Mouse (Mus musculus) adrenal gland, postnatal 14 days (tissue): Measurements from ENCODE around the gene Kcnq1. TPM values are rescaled to one million over a fixed set of nuclear protein-coding genes. Genes with fewer than 3 reads are reported as not detected.
A peak's percentile ranks its signal among the peaks of the same experiment; 100 is the strongest.

Experiments
- DNase-seq: peaks from one replicate; pipeline ENCODE4 v3.0.0; 2021; ENCODE audit warnings: mixed read lengths
- total RNA-seq: library from RNA; stranded (reverse); gene quantifications from 2 replicates; pipeline ENCODE4 v1.2.3, GENCODE M21; 2021

Gene Kcnq1
- total RNA-seq, 1 experiment from 2014 or later, result 6.1 TPM

DNA sequence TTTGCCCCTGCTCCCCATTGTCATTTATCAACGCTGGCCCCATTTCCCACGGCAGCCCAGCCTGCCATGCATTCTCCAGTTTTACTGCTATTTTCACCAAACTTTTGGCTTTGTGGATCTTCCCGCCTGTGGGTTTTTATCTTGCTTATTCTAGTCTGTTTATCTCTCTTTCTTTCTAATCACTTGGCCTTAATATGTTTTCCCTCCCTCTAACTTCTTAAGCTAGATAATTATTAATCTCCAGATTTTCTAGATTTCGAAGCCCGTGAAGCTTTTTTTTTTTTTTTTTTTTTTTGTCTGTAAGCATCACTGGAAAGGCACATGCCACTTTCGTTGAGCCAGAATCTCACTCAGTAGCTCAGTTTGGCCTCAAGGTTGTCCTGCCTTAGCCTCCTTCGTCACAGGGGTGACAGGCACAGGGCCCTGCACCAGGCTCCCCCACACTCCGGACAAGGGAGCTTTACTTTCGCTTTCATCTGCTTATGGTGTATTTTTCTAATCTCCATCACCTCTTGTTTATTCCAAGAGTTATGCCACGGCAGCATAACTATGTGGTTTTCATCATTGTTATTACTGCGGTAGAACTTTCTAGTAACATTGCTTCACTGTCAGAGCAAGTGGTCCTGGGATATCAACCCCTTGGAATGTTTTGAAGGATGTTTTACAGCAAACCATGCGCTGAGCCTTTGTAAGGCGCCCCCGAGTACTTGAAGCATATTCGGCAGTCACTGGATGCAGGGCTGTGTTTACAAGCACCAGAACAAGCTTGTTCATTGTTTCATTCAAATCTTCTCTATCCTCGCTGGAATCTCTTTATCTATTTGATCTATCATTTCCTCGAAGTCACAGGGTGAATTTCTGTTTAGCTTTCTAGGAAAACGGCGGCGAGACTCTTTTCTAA lies 261.5 kb downstream of the Kcnq1 start:
- DNase-seq, result peak; percentile 61

DNA sequence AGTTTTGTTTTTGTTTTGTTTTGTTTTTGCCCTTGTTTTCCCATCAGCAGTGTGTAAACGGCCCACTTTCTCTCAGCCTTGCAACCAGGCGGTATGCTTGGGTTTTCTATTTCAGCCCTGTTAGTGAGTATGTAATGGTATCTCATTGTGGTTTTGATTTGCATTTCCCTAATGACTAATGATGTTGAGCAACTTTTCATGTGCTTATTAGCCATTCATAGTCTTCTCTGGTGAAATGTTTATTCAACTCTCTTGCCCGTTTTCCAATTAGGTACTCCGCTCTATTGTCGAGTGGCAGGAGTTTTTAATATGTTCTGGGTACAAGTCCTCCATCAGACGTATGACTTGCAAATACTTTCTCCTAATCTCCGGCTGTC lies 262.1 kb downstream of the Kcnq1 start:
- no peak for DNase-seq

DNA sequence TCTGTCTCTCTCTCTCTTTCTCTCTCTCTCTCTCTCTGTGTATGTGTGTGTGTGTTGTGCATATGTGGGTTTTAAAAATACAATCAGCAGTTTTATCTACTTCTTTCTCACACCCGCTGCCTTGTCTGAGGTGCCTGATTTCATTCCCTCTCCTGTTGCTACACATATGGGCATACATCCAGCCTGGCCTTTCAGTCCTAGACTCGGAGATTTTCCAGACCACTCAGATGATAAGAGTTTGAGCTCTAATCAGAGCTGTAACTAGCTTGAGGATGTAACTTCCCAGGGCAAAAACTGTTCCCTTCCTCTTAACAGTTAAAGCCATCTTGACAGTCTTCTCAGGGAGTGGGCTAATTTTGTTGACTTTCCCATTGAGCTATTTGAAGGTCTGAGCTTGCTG lies 265.2 kb downstream of the Kcnq1 start:
- no peak for DNase-seq

DNA sequence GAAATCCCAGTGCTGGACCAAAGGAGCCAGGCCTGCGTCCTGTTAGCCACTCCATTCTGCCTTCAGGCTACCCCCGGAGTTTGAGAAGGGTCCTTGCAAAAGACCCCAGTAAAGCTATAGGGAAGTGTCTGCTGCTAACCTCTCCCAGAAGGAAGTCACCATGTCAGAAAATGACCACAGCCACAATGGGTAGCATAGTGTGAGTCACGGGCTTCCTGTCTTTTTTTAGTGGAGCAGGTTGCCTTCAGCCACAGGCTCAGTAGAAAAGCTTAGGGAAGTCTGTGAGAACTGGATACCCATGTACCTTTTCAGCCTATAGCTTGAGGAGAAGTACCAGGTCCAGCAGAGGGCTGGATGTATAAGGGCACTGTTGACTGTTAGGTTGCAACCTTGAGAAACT lies 267.1 kb downstream of the Kcnq1 start:
- no peak for DNase-seq

DNA sequence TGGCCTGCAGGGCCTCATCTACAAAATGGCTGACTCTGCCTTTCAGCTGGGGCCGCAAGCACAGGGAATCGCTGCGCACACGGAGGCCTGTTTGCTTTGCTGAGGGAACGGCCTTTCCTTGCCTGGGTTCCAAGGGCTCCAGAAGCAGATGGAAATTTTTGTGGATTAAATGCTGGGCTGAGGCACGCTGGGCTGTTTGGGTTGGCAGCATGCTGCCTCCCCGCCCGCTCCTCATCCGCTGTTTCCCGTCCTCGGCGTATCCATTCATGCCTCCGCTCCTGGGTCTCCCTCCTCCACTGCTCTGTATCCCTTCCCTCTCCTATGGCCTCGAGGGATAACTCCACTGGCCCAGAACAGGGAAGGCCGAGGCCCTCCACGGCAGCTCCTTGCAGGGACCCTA lies 269.8 kb downstream of the Kcnq1 start:
- no peak for DNase-seq

DNA sequence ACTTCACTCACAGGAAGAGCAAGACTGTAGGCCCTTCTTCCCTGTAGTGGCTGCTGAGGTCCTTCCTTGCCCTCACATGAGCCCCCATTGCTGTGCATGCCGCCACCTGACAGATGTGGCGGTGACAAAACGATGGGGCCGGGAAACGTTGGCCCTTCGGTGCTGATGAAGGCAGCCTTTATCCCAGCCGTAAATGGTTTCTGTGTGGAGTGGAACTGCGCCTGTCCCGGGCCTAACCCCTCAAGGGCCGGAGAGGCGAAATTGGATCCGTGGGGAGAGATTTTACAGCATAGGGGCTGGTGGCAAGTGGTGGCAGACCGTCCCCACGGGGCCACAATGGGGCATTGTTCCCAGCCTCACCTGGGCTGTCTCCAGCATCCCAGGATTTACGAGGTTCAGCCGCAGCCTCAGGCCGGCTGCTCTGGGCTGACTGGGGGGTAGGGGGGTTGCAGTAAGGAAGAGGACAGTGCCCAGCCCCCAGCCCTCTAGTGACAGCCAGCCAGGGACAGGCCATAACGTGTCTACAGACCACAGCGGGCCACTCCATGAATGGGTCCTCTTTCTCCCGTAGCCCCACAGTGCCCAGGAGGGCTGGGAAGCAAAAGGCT lies 274.4 kb downstream of the Kcnq1 start:
- no peak for DNase-seq

DNA sequence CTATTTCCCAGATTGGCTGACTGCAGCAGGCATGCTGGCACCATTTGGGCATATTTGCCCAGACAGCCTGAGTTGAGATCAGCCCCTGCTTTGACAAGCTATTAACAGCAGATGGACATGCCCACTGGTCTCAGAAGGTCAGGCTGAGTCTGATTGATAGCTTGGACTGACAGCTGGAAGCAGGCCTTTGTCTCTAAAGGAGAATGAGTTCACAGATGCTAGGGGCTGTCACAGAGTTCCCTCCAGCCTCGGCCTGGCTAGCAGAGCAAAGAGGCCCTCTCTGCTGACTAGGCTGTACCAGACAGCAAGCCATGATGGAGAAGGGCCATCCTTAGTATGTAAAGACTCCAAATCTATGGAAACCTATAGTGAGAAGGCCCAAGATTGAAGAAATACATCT lies 280.5 kb downstream of the Kcnq1 start:
- DNase-seq, result no peak

DNA sequence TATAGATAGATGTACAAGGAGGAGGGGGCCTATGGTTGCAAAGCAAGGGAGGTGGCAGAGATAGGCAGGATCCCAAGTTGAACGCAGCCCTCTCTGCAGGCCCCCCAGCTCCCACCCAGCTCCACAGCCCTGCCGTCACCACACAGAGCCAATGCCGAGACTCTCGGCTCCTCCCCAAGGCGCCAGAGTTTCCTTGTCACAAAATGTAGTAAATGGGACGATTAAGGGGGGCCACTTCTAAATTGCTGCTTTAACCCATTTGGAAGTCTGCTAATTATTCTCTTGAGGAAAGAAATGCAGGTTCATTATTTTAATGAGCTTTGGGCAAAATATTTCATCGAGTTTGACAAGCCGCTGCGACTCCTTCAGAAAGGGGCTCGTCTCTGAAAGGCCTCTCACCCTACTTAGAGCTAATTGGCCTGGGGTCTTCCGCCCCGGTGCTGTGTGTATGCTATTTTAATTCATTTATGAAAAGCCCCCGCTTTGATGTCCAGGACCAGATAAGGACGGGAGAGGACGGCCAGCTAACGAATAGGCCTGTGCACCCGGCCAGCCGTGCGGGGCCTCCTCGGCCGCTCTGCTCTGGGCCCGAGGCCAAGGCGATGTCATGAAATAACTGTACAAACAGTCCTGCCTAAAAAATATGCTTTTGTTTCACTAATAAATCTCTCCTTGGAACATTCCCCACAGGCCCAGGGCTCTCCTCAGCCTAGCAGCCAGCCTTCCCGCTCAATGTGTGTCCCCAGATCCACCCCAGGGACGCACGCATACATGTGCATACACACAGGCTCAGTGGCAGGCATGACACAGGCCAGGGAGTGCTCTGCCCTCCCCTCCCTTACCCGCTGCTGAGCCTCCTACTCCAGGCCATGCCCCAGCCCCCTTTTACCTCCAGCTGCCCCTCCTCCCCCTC lies 282.9 kb downstream of the Kcnq1 start:
- peak; percentile 93 for DNase-seq

DNA sequence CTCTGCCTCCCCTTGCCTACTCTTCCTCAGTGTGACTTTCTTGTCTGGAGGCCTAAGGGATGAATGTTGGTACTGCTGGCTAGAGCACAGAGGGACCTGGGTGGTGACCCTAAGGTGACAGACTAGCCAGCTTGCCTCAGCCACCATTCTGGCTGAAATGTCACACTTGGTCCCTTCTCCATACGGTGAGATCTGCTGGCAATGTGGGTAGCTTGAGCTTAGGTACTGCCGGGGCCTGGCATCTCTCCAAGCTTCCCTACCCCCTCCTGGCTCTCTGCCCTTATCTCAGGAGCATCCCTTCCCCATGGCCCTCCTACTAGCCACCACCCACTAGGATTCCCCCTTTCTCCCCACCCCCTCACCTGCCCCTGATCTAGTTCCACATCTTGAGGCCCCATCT lies 283.7 kb downstream of the Kcnq1 start:
- peak; percentile 36 for DNase-seq

DNA sequence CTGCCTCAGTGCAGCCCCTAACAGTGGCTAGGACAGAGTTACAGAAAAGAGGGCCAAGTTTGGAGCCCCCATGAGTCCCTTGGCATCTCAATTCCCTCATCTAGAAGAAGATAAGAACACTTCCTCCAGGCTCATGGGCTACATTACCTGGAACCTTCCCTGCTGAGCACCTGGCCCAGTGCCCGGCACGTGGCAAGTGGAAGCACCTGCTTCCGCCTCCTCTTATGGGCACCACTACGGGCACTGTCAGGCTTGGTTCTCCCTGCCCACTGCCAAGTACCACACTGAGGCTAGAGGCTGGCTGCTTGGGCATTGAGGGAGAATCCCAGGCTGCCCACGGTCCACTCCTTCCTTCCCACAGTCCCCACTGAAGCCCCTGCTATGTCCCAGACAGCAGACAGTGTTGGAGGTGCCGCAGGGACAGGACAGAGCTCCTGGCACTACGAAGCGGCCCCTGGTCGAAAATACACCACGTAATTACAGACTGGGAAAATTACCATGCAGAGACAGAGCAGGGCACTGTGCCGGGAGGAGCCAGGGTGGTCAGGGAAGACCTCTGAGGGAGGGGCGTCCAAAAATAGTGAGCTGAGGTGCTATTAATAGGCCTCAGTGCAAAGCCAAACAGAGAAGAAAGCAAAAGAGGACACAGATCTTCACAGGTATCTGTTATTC lies 284.3 kb downstream of the Kcnq1 start:
- DNase-seq, result no peak

DNA sequence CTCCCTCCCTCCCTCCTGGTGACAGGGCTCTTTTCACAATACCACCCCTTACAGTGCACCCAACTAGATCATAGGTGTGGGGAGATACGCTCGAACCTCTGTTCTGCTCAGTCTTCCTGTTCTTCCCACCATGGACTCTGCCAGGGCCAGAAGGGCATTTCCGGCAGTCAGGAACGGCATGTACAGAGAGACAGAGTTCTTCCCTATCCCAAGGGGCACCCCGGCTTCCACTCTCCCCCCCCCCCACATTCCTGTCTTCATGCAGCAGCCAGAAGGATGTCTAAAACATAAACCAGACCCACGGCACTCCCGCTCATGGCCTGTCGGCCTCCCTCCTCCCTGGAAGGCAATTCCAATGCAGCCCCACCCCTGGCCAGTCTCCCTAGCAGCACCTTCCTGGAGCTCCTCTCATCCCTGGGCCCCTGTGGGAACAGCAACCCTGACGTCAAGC lies 289.0 kb downstream of the Kcnq1 start:
- DNase-seq, result peak; percentile 29

DNA sequence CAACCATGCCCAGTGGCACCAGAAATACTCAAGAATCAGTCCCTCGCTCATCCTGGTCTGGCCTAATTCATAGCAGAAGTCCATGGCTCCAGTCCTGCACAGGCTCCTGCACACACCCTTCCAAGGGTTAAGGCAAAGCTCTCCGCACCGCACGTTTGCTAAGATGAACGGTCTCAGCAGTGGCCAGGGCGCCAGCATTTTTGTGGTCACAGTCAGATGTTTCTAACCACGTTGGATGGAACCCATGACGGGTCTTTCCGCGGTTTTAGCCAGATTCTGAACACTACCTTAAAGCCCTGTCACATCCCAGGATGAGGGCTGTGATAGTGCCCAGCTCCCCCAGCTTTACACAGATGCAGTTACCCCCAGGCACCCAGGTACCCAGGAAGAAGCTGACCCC lies 293.6 kb downstream of the Kcnq1 start:
- DNase-seq, result no peak

DNA sequence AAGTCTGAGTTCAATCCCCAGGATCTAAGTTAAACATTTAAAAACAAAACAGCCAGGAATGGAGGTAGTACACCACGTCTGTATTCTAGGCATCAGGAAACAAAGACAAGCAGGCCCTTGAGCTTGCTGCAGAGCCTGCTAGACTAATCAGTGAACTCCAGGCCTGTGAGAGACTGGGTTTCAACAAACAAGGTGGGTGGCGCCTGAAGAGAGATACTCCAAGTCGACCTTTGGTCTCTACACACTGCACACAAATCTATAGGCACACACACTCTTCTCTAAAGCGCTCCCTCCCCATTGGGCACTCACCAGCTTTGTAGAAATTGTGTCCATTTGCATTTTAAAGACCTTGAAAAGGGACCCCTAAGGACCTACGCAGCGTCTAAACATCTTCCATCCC lies 294.4 kb downstream of the Kcnq1 start:
- DNase-seq, result no peak

DNA sequence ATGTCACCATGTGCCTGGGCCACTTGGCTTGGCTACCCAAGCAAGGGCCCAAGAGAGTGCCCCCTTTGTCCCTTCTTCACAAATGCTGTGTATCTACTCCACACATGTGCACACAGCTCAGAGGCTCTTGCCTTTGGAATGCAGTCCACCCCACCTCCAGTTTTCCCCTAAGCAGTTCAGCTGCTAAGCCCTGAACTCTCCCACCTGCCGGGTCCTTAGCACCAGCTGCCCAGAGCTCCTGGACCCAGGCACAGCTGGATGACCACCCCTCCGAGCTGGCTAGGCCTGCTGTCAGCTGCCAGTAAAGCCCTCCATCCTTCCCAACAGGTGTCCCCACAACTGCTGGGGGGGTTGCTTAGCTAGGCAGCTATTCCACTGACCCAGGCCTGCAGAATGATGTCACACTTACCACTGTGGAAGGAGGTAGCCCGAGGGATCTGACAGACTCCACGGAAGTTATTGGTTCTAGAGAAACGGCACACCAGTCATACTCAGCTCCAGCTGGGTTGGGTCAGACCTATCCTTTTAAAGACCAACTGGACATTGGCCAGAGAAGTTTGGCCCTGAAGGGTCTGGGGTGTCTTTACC lies 295.4 kb downstream of the Kcnq1 start:
- DNase-seq, result no peak

DNA sequence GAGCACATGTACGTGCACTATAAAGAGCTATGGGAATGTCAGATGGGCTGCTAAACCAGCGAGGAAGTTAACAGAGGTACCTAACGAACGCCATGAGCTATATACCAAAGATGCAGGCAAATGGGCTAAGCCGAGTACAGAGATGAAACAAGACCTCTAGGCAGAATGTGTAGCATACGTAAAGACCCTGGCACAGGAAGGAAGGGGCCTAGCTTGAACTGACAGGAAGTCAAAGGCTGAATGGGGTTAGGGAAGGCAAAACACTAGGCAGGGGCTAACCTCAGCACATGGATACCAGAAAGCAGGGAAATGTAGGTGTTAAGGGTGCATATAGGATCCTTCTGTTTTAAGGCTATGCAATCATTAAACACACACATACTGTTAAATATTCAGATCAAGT lies 298.1 kb downstream of the Kcnq1 start:
- no peak for DNase-seq

DNA sequence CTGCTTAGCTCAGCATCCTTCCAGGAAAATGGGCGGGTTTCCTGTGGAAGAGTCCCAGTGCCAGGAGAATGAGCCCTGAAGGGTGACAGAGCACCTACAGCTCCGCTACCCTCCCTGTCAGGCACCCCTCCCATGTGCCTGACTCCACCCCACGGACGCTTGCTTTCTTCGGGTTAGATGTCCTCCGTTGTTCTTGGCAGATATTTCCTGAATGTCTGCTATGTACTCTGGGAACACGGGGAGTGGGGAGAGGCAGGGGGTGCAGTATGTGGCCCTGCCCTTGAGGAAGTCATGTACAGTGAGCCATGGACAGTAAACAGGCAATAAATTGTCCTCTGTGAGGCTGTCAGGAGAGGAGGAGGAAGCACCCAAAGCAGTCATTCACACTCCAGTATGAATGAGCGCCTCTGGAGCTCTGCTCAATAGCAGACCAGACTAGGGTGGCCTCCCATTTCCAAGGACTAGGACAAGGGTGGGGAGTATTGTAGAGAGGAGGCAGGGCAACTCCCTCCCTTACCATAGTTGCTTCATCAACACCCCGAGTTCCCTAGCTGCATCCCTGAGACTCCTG lies 301.9 kb downstream of the Kcnq1 start:
- peak; percentile 51 for DNase-seq

DNA sequence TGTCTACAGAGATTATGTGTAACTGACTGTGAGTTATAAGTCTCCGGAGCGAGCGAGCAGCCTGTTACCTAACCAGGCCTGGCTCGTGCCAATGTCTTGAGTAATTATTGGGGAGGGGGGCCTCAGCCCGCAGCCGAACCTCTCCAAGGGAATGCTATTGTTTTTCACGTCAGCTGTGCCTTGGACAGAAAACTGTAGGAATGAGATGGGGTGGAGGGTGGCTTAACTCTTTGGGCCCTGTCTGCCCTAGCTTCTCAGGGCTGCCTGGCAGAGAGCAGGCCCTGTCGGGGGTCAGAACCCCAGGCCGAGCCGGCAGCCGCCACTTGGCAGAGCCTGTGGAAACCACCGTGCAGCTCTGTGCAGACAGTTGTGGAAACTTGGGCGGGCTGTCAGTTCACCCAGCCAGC lies 302.5 kb downstream of the Kcnq1 start:
- DNase-seq, result peak; percentile 76

DNA sequence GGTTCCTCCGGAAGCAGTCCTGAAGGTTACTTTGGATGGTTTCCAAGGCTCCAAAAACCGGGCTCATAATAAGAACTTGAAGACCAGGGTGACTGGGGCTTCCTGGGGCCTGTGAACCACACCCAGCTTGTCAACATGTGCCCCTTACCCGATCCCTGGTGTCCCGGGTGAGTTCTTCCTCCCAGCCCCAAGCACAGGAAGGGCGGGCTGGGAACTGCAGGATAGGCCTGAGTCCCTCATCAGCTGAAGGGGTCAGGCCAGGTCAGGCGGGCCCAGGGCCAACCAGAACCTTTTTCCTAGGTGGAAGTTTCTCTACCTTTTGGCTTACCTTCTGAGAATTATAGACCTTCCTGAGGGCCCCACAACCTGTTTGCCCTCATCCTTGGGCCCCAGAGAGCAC lies 306.4 kb downstream of the Kcnq1 start:
- no peak for DNase-seq

DNA sequence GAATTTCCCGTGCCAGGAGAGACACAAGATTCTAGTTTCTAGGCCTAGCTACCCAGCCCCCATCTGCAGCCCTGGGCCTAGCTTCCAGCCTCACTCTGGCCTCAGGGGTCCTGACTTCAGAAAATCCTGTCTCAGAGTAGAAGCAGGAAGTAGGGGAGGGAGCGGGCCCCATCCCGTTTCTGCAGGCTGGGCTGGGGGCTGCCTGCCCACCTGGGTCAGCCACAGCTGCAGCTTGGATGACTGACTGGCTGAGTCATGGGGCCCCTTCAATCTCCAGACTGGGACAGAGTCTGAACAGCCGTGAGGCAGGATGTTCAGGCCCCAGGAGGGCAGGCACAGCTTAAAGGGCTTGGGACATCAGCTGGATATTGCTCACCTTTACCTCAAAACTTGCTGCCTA lies 308.9 kb downstream of the Kcnq1 start:
- DNase-seq, result no peak

DNA sequence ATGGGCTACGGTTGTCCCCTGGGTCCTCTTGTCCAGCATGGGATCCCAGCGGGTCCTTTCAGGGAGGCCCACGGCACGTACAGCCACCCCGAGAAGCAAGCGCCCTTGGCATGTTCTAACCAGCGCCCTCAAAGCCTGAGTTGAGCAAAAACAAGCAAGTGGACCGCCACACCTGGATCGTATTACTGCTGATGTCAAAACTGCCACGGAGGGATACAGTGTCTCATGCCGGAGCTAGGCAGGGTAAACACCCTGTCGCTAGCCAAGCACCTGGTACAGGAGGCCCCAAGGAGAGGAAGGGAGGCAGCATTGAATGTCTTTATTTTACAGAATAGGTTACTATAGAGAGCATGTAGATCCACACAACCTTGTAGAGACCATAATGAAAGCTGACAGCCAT lies 310.2 kb downstream of the Kcnq1 start:
- DNase-seq, result no peak

DNA sequence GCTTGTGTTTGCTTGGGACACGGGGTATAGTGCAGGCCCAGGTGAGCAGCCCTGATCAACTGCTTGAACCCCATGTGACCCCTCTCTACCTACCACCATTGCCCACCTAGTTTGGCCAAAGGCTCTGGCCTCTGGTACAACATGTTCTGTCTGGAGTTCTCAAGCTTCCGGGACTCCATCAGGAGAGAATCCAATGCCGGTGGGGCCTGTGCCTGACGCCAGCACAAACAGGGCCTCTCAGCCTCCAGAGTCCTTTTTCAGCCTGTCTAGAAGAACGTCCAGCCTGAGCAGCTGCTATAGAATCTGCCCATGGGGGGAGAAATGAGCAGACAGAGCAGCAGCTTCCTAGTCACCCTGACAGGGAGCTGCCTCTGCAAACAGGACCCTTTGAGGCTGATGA lies 311.7 kb downstream of the Kcnq1 start:
- DNase-seq, result no peak
